Mouse (Mus musculus) liver, embryonic 13.5 days (tissue): ENCODE measurements around the gene Rtn4r. TPM values are rescaled to one million over a fixed set of nuclear protein-coding genes. Genes with fewer than 3 reads are reported as not detected.
"Not testable (repeated sequence)": the region's sequence is repeated elsewhere in the genome, so short reads cannot be mapped to it uniquely, and the experiment has no call there.

Source experiments
- ATAC-seq: fragments of 200-750 bp; cut with Nextera tagmentation; 2 replicates; pipeline ENCODE4 v1.8.0; 2017; ENCODE audit warnings: low read depth, mild to moderate bottlenecking, moderate number of reproducible peaks, moderate library complexity
- DNase-seq: peaks from one replicate; pipeline ENCODE4 v3.0.0; 2022
- H3K27ac ChIP-seq: fragments of 300-500 bp; sonication (generic); 2 replicates; pipeline ENCODE4 v1.5.1; 2015; ENCODE audit warnings: moderate library complexity, mild to moderate bottlenecking, inconsistent platforms
- H3K27me3 ChIP-seq: fragments of 300-500 bp; sonication (generic); 2 replicates; pipeline ENCODE4 v1.6.1; 2015; ENCODE audit warnings: mild to moderate bottlenecking, inconsistent platforms
- H3K36me3 ChIP-seq: fragments of 300-500 bp; sonication (generic); 2 replicates; pipeline ENCODE4 v1.6.1; 2015; ENCODE audit warnings: mild to moderate bottlenecking, inconsistent platforms
- H3K4me1 ChIP-seq: fragments of 300-500 bp; sonication (generic); replicated peaks from 2 replicates; pipeline ENCODE4 v1.6.1; 2015; ENCODE audit warnings: inconsistent platforms
- H3K4me2 ChIP-seq: fragments of 300-500 bp; sonication (generic); 2 replicates; pipeline ENCODE4 v1.6.1; 2015; ENCODE audit warnings: inconsistent platforms, mild to moderate bottlenecking, moderate library complexity
- H3K4me3 ChIP-seq: fragments of 300-500 bp; sonication (generic); replicated peaks from 2 replicates; pipeline ENCODE4 v1.5.1; 2015; ENCODE audit warnings: mild to moderate bottlenecking, inconsistent platforms
- H3K9ac ChIP-seq: fragments of 300-500 bp; sonication (generic); 2 replicates; pipeline ENCODE4 v1.6.1; 2015; ENCODE audit warnings: mild to moderate bottlenecking, inconsistent platforms
- H3K9me3 ChIP-seq: fragments of 300-500 bp; sonication (generic); replicated peaks from 2 replicates; pipeline ENCODE4 v1.6.1; 2016; ENCODE audit warnings: inconsistent platforms
- WGBS: fragments of 180-500 bp; shearing (Covaris S2); methylation state at CpG from one replicate; pipeline ENCODE4 v1.1.7; 2015; ENCODE audit not compliant: insufficient replicate concordance; 5-methylcytosine and 5-hydroxymethylcytosine counted together
- polyA plus RNA-seq: library from polyadenylated mRNA; unstranded; fragments of >200 nt; fragmentation: Nextera tagmentation; extraction: Ambion mirVana; gene quantifications from 2 replicates; pipeline ENCODE4 v1.2.1, GENCODE M21; 2015

The Rtn4r gene
- polyA plus RNA-seq, 1 experiment from 2014 or later = 0.33 TPM

DNA sequence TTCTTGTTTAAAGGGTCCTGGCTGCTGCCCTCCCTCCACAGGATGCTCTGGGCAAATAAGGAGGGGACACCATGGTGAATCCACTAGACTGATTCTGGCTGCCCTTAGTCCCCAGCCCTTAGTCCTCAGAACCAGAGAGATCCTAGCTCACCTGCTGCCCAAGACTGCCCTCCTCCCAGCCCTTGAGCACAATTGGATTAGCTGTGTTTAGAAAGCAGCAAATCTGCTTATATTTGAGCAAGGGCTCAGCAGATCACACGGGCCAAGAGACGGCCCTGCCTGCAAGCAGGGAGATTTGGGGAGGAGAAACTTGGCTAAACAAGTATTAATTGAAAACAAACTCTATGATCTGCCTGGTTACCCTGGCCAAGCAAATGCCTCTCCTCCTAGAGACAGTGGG lies 52.1 kb downstream of the Rtn4r start:
- peaks cover 18% of the 10 kb centered on the region; the same call in 1 of the 2 replicates for H3K4me1 ChIP-seq
- no peak overlapping the region for H3K4me3 ChIP-seq
- WGBS = 50% methylated on average over 2 of the region's 2 CpGs
- no peaks in the 10 kb centered on the region for H3K9me3 ChIP-seq
- no peak for DNase-seq
- ATAC-seq = no peak
- no peak overlapping the region for H3K9ac ChIP-seq
- no peaks in the 10 kb centered on the region for H3K36me3 ChIP-seq
- no peak overlapping the region for H3K27ac ChIP-seq
- H3K27me3 ChIP-seq = no peaks in the 10 kb centered on the region
- H3K4me2 ChIP-seq = no peak overlapping the region

DNA sequence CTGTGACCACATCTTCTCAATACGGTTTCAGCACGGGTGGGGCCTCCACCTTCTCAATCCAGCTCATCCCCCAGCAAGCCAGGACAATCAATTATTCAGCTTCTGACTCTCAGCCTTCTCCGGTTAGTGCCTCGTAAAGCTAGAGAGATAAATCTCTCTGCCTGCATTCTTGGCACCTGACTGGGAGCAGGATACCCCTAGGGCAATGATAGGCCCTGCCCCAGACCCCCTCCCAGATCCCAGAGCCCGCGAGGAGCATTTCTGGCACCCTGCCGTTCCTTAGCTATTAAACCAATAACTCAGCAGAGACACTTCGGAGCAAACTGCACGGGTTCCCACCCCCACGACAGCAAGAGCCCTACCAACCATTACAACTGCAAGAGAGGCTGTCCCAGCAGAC lies 54.0 kb downstream of the Rtn4r start:
- no peak for DNase-seq

DNA sequence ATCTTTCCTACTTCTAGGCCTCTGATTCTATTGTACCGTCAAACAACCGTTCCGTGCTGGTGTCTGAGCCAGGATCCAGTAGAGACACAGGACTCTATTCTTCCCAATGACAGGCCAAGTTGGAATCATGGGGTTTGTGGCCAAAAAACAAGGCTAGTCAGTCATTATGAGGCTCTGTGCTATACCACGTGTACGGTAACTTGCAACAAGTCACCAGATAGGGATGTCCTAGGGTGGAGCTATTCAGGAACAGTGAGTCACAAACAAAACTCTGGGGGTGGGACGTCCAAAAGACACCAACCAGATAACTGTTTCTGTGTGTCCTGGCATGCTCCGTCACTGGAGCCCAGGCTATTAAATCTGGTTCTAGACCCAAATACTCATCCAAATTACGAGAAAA lies 55.3 kb downstream of the Rtn4r start:
- Histone ChIP-seq H3K4me1 (peaks cover 11% of the 10 kb centered on the region; the same call in 1 of the 2 replicates), H3K27ac (no peak overlapping the region), H3K9me3 (no peaks in the 10 kb centered on the region), H3K27me3 (no peaks in the 10 kb centered on the region), H3K9ac (no peak overlapping the region), H3K4me2 (no peak overlapping the region), H3K4me3 (no peak overlapping the region), H3K36me3 (no peaks in the 10 kb centered on the region)
- ATAC-seq (no peak), DNase-seq (no peak)
- WGBS = 60% methylated on average over 8 of the region's 8 CpGs

More for the DNA sequence above, 54.0 kb downstream of the Rtn4r start:
- Histone ChIP-seq H3K36me3 (no peaks in the 10 kb centered on the region), H3K27me3 (no peaks in the 10 kb centered on the region), H3K4me1 (peaks cover 9% of the 10 kb centered on the region; the same call in 1 of the 2 replicates), H3K9ac (no peak overlapping the region), H3K4me3 (no peak overlapping the region), H3K27ac (no peak overlapping the region), H3K9me3 (no peaks in the 10 kb centered on the region), H3K4me2 (no peak overlapping the region)
- ATAC-seq = no peak
- 58% methylated on average over 10 of the region's 10 CpGs for WGBS

DNA sequence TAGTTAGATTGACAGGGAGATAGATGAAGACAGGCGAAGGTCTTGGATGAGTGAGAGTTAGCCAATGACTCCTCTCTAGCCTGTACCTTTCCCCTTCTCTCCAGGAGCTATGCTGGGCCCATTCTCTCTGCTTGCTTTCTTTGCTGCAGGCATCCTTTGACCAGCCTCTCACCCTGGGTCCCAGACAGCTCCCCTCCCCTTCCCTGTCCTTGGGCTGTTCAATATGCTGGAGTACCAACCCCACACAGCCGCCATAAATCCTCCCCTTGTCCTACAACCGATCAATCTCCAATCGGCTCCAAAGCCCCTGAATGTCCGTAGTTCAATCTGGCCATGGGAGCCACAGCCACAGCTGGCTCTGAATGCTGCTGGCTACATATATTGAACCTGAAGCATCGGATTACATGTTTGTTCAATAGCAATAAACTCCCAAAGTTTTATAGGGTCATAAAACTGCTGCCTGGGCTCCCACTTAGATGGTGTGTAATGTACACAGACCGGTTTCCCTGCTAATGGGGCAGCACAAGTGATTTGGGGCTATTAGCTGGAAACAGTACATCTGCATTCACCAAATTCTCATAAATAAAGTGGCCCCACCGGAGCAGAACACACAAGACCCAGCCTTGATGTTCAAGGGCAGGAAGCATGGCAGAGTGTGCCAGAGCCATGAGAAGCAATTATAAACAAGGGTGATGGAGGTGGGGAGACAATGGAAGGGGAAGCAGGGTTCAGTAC lies 58.4 kb downstream of the Rtn4r start:
- no peak overlapping the region for H3K4me2 ChIP-seq
- no peaks in the 10 kb centered on the region for H3K9me3 ChIP-seq
- DNase-seq (no peak), ATAC-seq (no peak)
- H3K27me3 ChIP-seq = no peaks in the 10 kb centered on the region
- H3K27ac ChIP-seq = no peak overlapping the region
- no peaks in the 10 kb centered on the region for H3K36me3 ChIP-seq
- 64% methylated on average over 8 of the region's 8 CpGs for WGBS
- H3K4me3 ChIP-seq = no peak overlapping the region
- H3K9ac ChIP-seq = no peak overlapping the region
- H3K4me1 ChIP-seq = 0 out of 2 replicates have a peak, but pooled peaks cover 8% of the 10 kb centered on the region

DNA sequence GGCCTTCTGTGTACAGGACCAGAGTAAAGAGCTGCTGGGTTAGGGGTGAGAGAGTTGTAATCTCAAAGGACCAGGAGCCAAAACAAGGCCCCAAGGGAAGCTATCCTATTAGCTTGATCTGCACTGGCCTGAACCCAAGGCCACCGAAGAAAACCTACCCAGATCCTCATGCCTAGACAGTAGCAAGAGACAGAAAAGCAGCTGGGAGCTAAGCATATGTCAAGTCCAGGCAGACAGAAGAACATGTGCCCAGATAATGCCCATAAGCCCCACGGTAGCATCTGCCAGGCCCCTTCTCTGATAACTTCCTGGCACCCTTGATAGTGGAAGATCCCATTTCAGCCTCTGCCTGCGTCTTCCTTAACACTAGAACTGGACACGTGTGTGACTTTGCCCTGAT lies 59.4 kb downstream of the Rtn4r start:
- 49% methylated on average over 4 of the region's 4 CpGs for WGBS
- H3K27ac ChIP-seq = no peak overlapping the region

DNA sequence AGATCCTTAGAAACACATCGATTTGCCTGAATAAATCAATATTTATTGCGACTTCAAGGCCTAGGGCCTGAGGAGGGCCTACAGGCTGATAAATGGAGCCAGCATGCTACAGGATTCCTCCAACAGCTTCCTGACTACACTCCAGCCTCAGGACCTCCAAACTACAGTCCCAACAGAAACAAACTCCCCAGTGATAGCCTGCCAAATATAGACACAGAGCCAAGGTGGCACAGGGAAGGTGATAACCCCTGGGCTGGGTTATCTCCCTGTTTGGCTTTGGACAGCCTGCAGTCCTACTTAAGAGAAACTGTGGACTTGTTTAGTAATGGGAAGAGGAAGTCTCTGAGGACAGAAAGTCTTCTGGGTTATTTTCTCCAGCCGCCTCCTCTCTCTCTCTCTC lies 59.8 kb downstream of the Rtn4r start:
- no peak for DNase-seq

More for the DNA sequence above, 59.4 kb downstream of the Rtn4r start:
- Histone ChIP-seq H3K4me3 (no peak overlapping the region), H3K9ac (no peak overlapping the region), H3K27me3 (no peaks in the 10 kb centered on the region), H3K9me3 (no peaks in the 10 kb centered on the region), H3K4me2 (no peak overlapping the region), H3K36me3 (no peaks in the 10 kb centered on the region), H3K4me1 (0 out of 2 replicates have a peak, but pooled peaks cover 8% of the 10 kb centered on the region)
- ATAC-seq = no peak
- DNase-seq = no peak

DNA sequence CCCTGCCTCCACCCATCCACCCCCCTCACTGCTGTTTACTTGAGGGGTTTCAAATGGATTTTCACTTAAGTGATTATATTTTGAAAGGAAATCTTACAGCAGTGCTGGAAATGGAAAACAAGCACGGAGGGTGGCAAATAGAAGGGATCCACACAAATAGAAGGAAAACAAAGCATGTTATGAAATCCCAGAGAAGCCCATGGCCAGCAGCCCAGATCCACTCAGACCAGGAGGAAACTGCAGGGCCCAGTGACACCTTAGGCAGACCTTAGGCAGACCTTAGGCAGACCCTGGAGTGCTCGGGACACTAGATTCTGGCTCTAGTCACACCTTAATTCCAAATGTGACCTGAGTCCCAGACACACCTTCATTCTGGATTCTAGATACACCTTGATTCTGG lies 63.6 kb downstream of the Rtn4r start:
- H3K9ac ChIP-seq = no peak overlapping the region
- no peak overlapping the region for H3K27ac ChIP-seq
- ATAC-seq (no peak), DNase-seq (no peak)
- H3K4me2 ChIP-seq = no peak overlapping the region
- no peaks in the 10 kb centered on the region for H3K36me3 ChIP-seq
- WGBS = 63% methylated on average over 2 of the region's 2 CpGs
- H3K27me3 ChIP-seq = no peaks in the 10 kb centered on the region
- H3K4me3 ChIP-seq = no peak overlapping the region
- 0 out of 2 replicates have a peak, but pooled peaks cover 8% of the 10 kb centered on the region for H3K4me1 ChIP-seq
- H3K9me3 ChIP-seq = no peaks in the 10 kb centered on the region

More for the DNA sequence above, 59.8 kb downstream of the Rtn4r start:
- Histone ChIP-seq H3K27me3 (no peaks in the 10 kb centered on the region), H3K9me3 (no peaks in the 10 kb centered on the region), H3K4me3 (no peak overlapping the region), H3K9ac (no peak overlapping the region), H3K36me3 (no peaks in the 10 kb centered on the region), H3K4me1 (0 out of 2 replicates have a peak, but pooled peaks cover 8% of the 10 kb centered on the region), H3K27ac (no peak overlapping the region), H3K4me2 (no peak overlapping the region)
- WGBS = 49% methylated on average over 3 of the region's 3 CpGs
- ATAC-seq = no peak

DNA sequence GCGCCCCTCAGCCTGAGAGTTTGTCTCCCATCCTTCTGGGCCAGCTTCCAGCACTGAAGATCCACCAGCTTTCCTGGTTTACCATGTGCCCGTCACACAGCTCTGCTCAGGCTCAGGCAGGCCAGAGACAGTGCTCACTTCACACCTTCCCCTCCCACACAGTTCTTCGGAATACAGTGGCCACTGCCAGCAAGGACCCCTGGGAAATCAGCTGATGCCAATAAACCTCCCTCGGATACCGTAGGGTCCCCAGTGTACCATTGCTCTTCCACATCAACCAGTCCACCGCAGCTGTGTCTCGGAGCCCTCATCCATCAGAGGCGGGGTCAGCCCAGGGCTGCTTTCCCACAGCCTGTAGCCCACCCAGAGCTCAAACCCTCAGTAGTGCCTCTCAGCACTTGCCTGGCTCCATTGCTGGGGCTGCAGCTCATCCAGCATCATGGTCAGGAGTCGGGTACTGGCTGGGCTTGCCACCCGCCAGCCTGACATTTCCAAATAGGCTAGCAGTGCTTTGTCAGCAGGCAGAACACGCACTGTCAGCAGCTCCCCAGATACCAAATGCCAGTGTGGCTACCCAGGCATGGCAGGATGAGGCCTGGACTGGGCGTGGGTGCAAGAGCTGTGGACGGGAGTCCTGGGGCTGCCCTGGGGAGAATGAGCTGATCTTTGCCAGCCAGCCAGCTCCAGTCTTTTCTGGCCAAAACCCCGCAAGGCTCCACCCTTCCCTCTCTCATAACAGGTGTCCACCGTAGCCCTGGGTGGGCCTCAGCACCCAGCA lies 67.0 kb downstream of the Rtn4r start:
- Histone ChIP-seq H3K27me3 (no peaks in the 10 kb centered on the region), H3K9me3 (no peaks in the 10 kb centered on the region), H3K9ac (no peak overlapping the region), H3K27ac (no peak overlapping the region), H3K4me2 (no peak overlapping the region), H3K4me3 (no peak overlapping the region), H3K4me1 (no peaks in the 10 kb centered on the region), H3K36me3 (no peaks in the 10 kb centered on the region)
- DNase-seq = no peak
- WGBS = 62% methylated on average over 15 of the region's 15 CpGs
- no peak for ATAC-seq

DNA sequence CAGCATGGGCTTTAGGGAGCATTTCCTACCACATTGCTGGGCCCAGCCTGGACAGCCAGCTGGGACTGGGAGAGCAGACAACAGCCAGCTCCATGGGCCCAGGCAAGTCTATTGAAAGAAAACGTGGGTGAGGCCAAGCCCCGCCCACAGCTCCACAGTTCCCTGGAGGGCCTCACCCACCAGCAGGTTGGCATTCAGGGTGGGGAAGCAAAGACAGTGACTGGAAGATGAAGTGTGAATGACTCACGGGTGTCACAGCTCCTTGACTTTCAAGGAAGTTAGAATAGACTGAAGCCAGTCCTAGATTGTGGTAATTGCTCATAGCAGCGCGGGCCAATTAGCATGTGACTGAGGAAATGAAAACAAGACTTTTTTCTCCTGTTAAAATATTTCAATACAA lies 67.6 kb downstream of the Rtn4r start:
- H3K27me3 ChIP-seq = no peaks in the 10 kb centered on the region
- no peak overlapping the region for H3K9ac ChIP-seq
- H3K27ac ChIP-seq = no peak overlapping the region
- no peaks in the 10 kb centered on the region for H3K4me1 ChIP-seq
- no peak overlapping the region for H3K4me2 ChIP-seq
- H3K4me3 ChIP-seq = no peak overlapping the region
- no peaks in the 10 kb centered on the region for H3K9me3 ChIP-seq
- 51% methylated on average over 5 of the region's 5 CpGs for WGBS
- DNase-seq (no peak), ATAC-seq (no peak)
- H3K36me3 ChIP-seq = no peaks in the 10 kb centered on the region

DNA sequence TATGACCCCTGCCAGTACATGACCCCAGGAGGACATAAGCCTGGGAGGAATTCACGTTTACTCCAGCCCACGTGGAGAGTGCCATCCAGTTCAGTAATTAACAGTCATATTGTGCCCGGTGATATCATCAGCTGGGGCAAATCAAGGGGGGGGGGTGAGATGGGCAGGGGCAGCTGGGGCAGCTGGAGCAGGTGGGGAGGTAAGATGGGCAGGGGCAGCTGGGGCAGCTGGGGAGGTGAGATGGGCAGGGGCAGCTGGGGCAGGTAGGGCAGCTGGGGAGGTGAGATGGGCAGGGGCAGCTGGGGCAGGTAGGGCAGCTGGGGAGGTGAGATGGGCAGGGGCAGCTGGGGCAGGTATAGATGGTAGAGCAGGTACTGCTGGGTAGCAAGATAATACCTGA lies 68.1 kb downstream of the Rtn4r start:
- not testable (repeated sequence) for H3K4me1 ChIP-seq, H3K9ac ChIP-seq, ATAC-seq, H3K27me3 ChIP-seq, H3K27ac ChIP-seq, H3K36me3 ChIP-seq, H3K4me2 ChIP-seq, H3K4me3 ChIP-seq, H3K9me3 ChIP-seq, DNase-seq
- WGBS = 53% methylated on average over 3 of the region's 3 CpGs

DNA sequence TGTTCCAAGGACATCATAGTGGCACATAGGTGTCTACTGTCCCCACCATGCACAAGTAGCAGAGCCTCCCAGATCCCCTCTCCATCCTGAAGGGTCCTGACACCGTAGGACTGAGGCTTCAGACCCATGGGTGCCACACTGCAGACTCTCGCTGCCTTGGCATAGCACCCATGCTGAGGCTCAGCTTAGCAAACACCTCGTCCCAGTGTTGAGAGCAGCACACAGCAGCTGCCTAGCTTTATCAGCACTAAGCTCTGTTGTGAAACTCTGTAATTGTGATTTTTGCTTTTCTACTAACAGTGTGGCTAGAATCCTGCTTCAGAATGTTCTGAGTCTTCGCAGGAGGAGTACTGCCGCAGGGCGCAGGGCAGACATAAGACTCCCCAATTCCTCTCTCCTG lies 70.4 kb downstream of the Rtn4r start:
- Histone ChIP-seq H3K27me3 (no peaks in the 10 kb centered on the region), H3K27ac (no peak overlapping the region), H3K4me3 (no peak overlapping the region), H3K4me2 (no peak overlapping the region), H3K9me3 (no peaks in the 10 kb centered on the region), H3K36me3 (no peaks in the 10 kb centered on the region), H3K9ac (no peak overlapping the region), H3K4me1 (no peaks in the 10 kb centered on the region)
- DNase-seq (no peak), ATAC-seq (no peak)
- WGBS = 61% methylated on average over 6 of the region's 6 CpGs
